Mouse (Mus musculus) gastrocnemius, postnatal 14 days (tissue): Measurements from ENCODE around the gene Pnliprp1. TPM values are rescaled to one million over a fixed set of nuclear protein-coding genes. Genes with fewer than 3 reads are reported as not detected.

Experiments used
- DNase-seq: peaks from one replicate; pipeline ENCODE4 v3.0.0; 2021; ENCODE audit warnings: mixed read lengths
- intact Hi-C: fragments of 180-260 bp; cut with DNase I; formaldehyde crosslinking; loops from one replicate; pipeline ENCODE4 v1.15.1; 2025; ENCODE audit warnings: low total_unique reads
- total RNA-seq, 2 experiments: library from RNA; stranded (reverse); gene quantifications; 2 replicates each; pipeline ENCODE4 v1.2.3; 2021

Gene Pnliprp1
- total RNA-seq, 2 experiments from 2014 or later = not detected

- DNase-seq = peak; percentile 74
- intact Hi-C loops = no loop called here
Observed at GRCm38 (mm10) chr19:58762848-58763541, 34.3 kb downstream of the Pnliprp1 start.

GRCm38 (mm10) chr19:58767329-58767728 is 38.6 kb downstream of the Pnliprp1 start:
- intact Hi-C loops = no loop called here
- no peak for DNase-seq

GRCm38 (mm10) chr19:58776461-58776860 is 47.8 kb downstream of the Pnliprp1 start:
- DNase-seq = no peak
- intact Hi-C loops = no loop called here

GRCm38 (mm10) chr19:58781566-58781965 is 52.9 kb downstream of the Pnliprp1 start:
- DNase-seq = no peak
- intact Hi-C loops = no loop called here

- DNase-seq = no peak
- intact Hi-C loops = no loop called here
Observed at GRCm38 (mm10) chr19:58783938-58784337, 55.3 kb downstream of the Pnliprp1 start.

- intact Hi-C loops = no loop called here
- DNase-seq = no peak
Observed at GRCm38 (mm10) chr19:58789194-58789593, 60.5 kb downstream of the Pnliprp1 start.

Other genes with a start within 250 kb of the Pnliprp1 start
- gene Ccdc172, start 216.9 kb upstream of the Pnliprp1 start, total RNA-seq = not detected
- not detected for gene Pnlip, start 76.4 kb upstream of the Pnliprp1 start, total RNA-seq
- not detected for gene Pnliprp2, start 30.8 kb downstream of the Pnliprp1 start, total RNA-seq
- not detected for gene 1700019N19Rik, start 65.6 kb downstream of the Pnliprp1 start, total RNA-seq
- under 1 TPM in 1 of 2 experiments, not detected in 1; 0.10 TPM for gene Eno4, start 214.5 kb downstream of the Pnliprp1 start, total RNA-seq
- 10 to 100 TPM in 1 of 2 experiments, 1 to 10 TPM in 1; 8.6 to 13.4 TPM for gene Hspa12a, start 214.8 kb downstream of the Pnliprp1 start, total RNA-seq